Mouse (Mus musculus): ENCODE results near the gene Plekhg5. TPM values are rescaled to one million over a fixed set of nuclear protein-coding genes. Genes with fewer than 3 reads are reported as not detected.

Plekhg5 gene
- polyA plus RNA-seq, 2 experiments: 2.6 to 4.7 TPM

GRCm38 (mm10) chr4:152088556-152089120 lies 16.3 kb downstream of the Plekhg5 start:
- H3K36me3 ChIP-seq (replicated peaks; ENCODE audit: control insufficient read depth, insufficient read depth, low read depth): no peaks in the 10 kb centered on the region
- 54% methylated on average over 8 of the region's 8 CpGs for WGBS (ENCODE audit: insufficient replicate concordance)
- no peak overlapping the region; the same call in 1 of the 2 replicates for H3K9ac ChIP-seq (replicated peaks)
- H3K4me2 ChIP-seq (ENCODE audit: low read depth): peak overlapping the region; percentile 93
- no peaks in the 10 kb centered on the region for H3K9me3 ChIP-seq (ENCODE audit: control insufficient read depth, low read length)
- H3K27ac ChIP-seq: no peak overlapping the region
- H3K4me1 ChIP-seq (replicated peaks; ENCODE audit: control insufficient read depth in 2 of 2, insufficient read depth in 2 of 2, low read length in 1 of 2): peaks cover 36 to 38% of the 10 kb centered on the region in 2 experiments
- H3K27me3 ChIP-seq (ENCODE audit: control insufficient read depth, insufficient read depth, low read length): no peaks in the 10 kb centered on the region
- no peak for TF ChIP-seq EP300 (IDR thresholded peaks at IDR 0.05; ENCODE audit: low read depth)
- no peak for TF ChIP-seq CTCF (IDR thresholded peaks at IDR 0.05; ENCODE audit: low read depth)
- ATAC-seq (ENCODE audit: insufficient read depth): no peak
- no peak for DNase-seq (ENCODE audit: low read depth in 3 of 3, low spot score in 3 of 3)
- peak overlapping the region in 1 of 2 experiments; percentile 68; a peak in 1 of 4 replicates for H3K4me3 ChIP-seq (ENCODE audit: insufficient read depth in 1 of 2, low read depth in 2 of 2, low read length in 2 of 2)

- Histone ChIP-seq H3K9me3 (ENCODE audit: control insufficient read depth, low read length) (no peaks in the 10 kb centered on the region), H3K4me2 (ENCODE audit: low read depth) (no peak overlapping the region), H3K4me3 (ENCODE audit: insufficient read depth in 1 of 2, low read depth in 2 of 2, low read length in 2 of 2) (no peak overlapping the region), H3K27ac (no peak overlapping the region), H3K4me1 (replicated peaks; ENCODE audit: control insufficient read depth in 2 of 2, insufficient read depth in 2 of 2, low read length in 1 of 2) (peaks cover 39 to 45% of the 10 kb centered on the region in 2 experiments), H3K36me3 (replicated peaks; ENCODE audit: control insufficient read depth, insufficient read depth, low read depth) (no peaks in the 10 kb centered on the region), H3K9ac (replicated peaks) (no peak overlapping the region), H3K27me3 (ENCODE audit: control insufficient read depth, insufficient read depth, low read length) (no peaks in the 10 kb centered on the region)
- ATAC-seq (ENCODE audit: insufficient read depth) (no peak), DNase-seq (ENCODE audit: low read depth in 3 of 3, low spot score in 3 of 3) (no peak)
- TF ChIP-seq EP300 (IDR thresholded peaks at IDR 0.05; ENCODE audit: low read depth): no peak
- 76% methylated on average over 9 of the region's 9 CpGs for WGBS (ENCODE audit: insufficient replicate concordance)
Observed at GRCm38 (mm10) chr4:152090191-152090590, 17.9 kb downstream of the Plekhg5 start.

GRCm38 (mm10) chr4:152092751-152093293 lies 20.5 kb downstream of the Plekhg5 start:
- WGBS (ENCODE audit: insufficient replicate concordance): 12% methylated on average over 8 of the region's 8 CpGs
- peak; percentile 75 to 80 (median 78) for DNase-seq (ENCODE audit: low read depth in 3 of 3, low spot score in 3 of 3)
- Histone ChIP-seq H3K4me2 (ENCODE audit: low read depth) (peak overlapping the region; percentile 82), H3K27me3 (ENCODE audit: control insufficient read depth, insufficient read depth, low read length) (no peaks in the 10 kb centered on the region), H3K4me3 (ENCODE audit: insufficient read depth in 1 of 2, low read depth in 2 of 2, low read length in 2 of 2) (peak overlapping the region; percentile 44 to 56), H3K27ac (peak overlapping the region; percentile 92), H3K36me3 (replicated peaks; ENCODE audit: control insufficient read depth, insufficient read depth, low read depth) (no peaks in the 10 kb centered on the region), H3K9me3 (ENCODE audit: control insufficient read depth, low read length) (no peaks in the 10 kb centered on the region), H3K9ac (replicated peaks) (peak overlapping the region; percentile 75), H3K4me1 (replicated peaks; ENCODE audit: control insufficient read depth in 2 of 2, insufficient read depth in 2 of 2, low read length in 1 of 2) (peaks cover 43 to 46% of the 10 kb centered on the region in 2 experiments)
- ATAC-seq (ENCODE audit: insufficient read depth): peak; percentile 96
- no peak for TF ChIP-seq EP300 (IDR thresholded peaks at IDR 0.05; ENCODE audit: low read depth)
- TF ChIP-seq CTCF (IDR thresholded peaks at IDR 0.05; ENCODE audit: low read depth): no peak

- no peak overlapping the region for H3K9ac ChIP-seq (replicated peaks)
- H3K4me3 ChIP-seq (ENCODE audit: insufficient read depth in 1 of 2, low read depth in 2 of 2, low read length in 2 of 2): no peak overlapping the region
- WGBS (ENCODE audit: insufficient replicate concordance): 84% methylated on average over 12 of the region's 12 CpGs
- TF ChIP-seq EP300 (IDR thresholded peaks at IDR 0.05; ENCODE audit: low read depth) (no peak), CTCF (IDR thresholded peaks at IDR 0.05; ENCODE audit: low read depth) (no peak)
- peaks cover 36 to 42% of the 10 kb centered on the region in 2 experiments for H3K4me1 ChIP-seq (replicated peaks; ENCODE audit: control insufficient read depth in 2 of 2, insufficient read depth in 2 of 2, low read length in 1 of 2)
- no peak overlapping the region for H3K4me2 ChIP-seq (ENCODE audit: low read depth)
- H3K27me3 ChIP-seq (ENCODE audit: control insufficient read depth, insufficient read depth, low read length): no peaks in the 10 kb centered on the region
- H3K36me3 ChIP-seq (replicated peaks; ENCODE audit: control insufficient read depth, insufficient read depth, low read depth): no peaks in the 10 kb centered on the region
- ATAC-seq (ENCODE audit: insufficient read depth): no peak
- H3K9me3 ChIP-seq (ENCODE audit: control insufficient read depth, low read length): no peaks in the 10 kb centered on the region
- H3K27ac ChIP-seq: no peak overlapping the region
- DNase-seq (ENCODE audit: low read depth in 3 of 3, low spot score in 3 of 3): no peak
Observed at GRCm38 (mm10) chr4:152094233-152094632, 21.9 kb downstream of the Plekhg5 start.
